Mouse (Mus musculus) CH12.LX (cell line): ENCODE results near the gene Csrp1. TPM values are rescaled to one million over a fixed set of nuclear protein-coding genes. Genes with fewer than 3 reads are reported as not detected.
A peak's percentile ranks its signal among the peaks of the same experiment; 100 is the strongest.

ENCODE experiments used
- DNase-seq: peaks from one replicate; pipeline ENCODE4 v3.0.0-alpha.2; 2013; ENCODE audit errors: extremely low read depth
- H3K27ac ChIP-seq: 2 replicates; pipeline ENCODE4 v1.5.1; 2012; ENCODE audit warnings: low read depth, mild to moderate bottlenecking, control low read depth, moderate library complexity; ENCODE audit not compliant: insufficient read depth
- H3K27me3 ChIP-seq: replicated peaks from 2 replicates; pipeline ENCODE3; 2012; ENCODE audit warnings: inconsistent platforms
- H3K36me3 ChIP-seq, 2 experiments: replicated peaks in 1 of 2; 2 replicates each; pipeline versions ENCODE3 to v1.6.1; 2012; ENCODE audit warnings: inconsistent platforms in 1 of 2, low read length in 1 of 2, mild to moderate bottlenecking in 1 of 2, mixed read lengths in 1 of 2, moderate library complexity in 1 of 2; ENCODE audit not compliant: control insufficient read depth in 1 of 2, insufficient read depth in 1 of 2
- H3K4me1 ChIP-seq, 2 experiments: 2 replicates each; pipeline ENCODE4 v1.6.1; 2012; ENCODE audit warnings: inconsistent platforms in 1 of 2, moderate library complexity in 1 of 2; ENCODE audit not compliant: insufficient read depth in 2 of 2, control insufficient read depth in 1 of 2
- H3K4me2 ChIP-seq: 2 replicates; pipeline ENCODE4 v1.6.1; 2012; ENCODE audit warnings: low read depth, mild to moderate bottlenecking, control low read depth; ENCODE audit not compliant: poor library complexity, insufficient read depth, severe bottlenecking
- H3K4me3 ChIP-seq, 3 experiments: fragments of 150-350 bp in 1 of 3; sonication (generic) in 1 of 3; replicated peaks in 1 of 3; 2 replicates each; pipeline versions ENCODE3 to v1.5.1; 2011 to 2012; ENCODE audit warnings: low read depth in 2 of 3, low read length in 2 of 3, mild to moderate bottlenecking in 2 of 3, moderate library complexity in 2 of 3, control low read depth in 1 of 3, improper control_type of control experiment in 1 of 3, inconsistent platforms in 1 of 3, mixed read lengths in 1 of 3; ENCODE audit not compliant: poor library complexity in 1 of 3
- H3K79me2 ChIP-seq: replicated peaks from 2 replicates; pipeline ENCODE4 v1.6.1; 2012; ENCODE audit warnings: mild to moderate bottlenecking, moderate library complexity; ENCODE audit not compliant: control insufficient read depth, poor library complexity, insufficient read depth, severe bottlenecking; ENCODE audit errors: extremely low read depth
- H3K9ac ChIP-seq: 2 replicates; pipeline ENCODE4 v1.6.1; 2012; ENCODE audit warnings: low read depth, mild to moderate bottlenecking, control low read depth, moderate library complexity; ENCODE audit not compliant: insufficient read depth
- H3K9me3 ChIP-seq: replicated peaks from 2 replicates; pipeline ENCODE3; 2012; ENCODE audit warnings: low read length, inconsistent platforms, mixed read lengths
- BHLHE40 ChIP-seq: IDR thresholded peaks from 2 replicates; pipeline ENCODE4 v1.6.1; 2011; ENCODE audit warnings: mild to moderate bottlenecking, low read depth, low read length, improper control_type of control experiment
- CHD1 ChIP-seq: IDR thresholded peaks from 2 replicates; pipeline ENCODE4 v1.6.1; 2012; ENCODE audit warnings: low read depth, low read length, improper control_type of control experiment, inconsistent platforms
- CHD2 ChIP-seq: IDR thresholded peaks from 2 replicates; pipeline ENCODE4 v1.6.1; 2011; ENCODE audit warnings: low read length, improper control_type of control experiment
- CTCF ChIP-seq, 2 experiments: IDR thresholded peaks in 1 of 2; conservative IDR thresholded peaks in 1 of 2; 2 replicates each; pipeline ENCODE4 v1.5.1; 2011 to 2012; ENCODE audit warnings: low read depth in 2 of 2, low read length in 2 of 2, improper control_type of control experiment in 1 of 2, inconsistent platforms in 1 of 2, mild to moderate bottlenecking in 1 of 2, moderate library complexity in 1 of 2
- E2F4 ChIP-seq: IDR thresholded peaks from 2 replicates; pipeline ENCODE4 v1.6.1; 2011; ENCODE audit warnings: low read depth, low read length, improper control_type of control experiment; ENCODE audit not compliant: insufficient replicate concordance
- ELF1 ChIP-seq: IDR thresholded peaks from 2 replicates; pipeline ENCODE4 v1.6.1; 2014; ENCODE audit warnings: low read depth, mild to moderate bottlenecking, inconsistent platforms, low read length, improper control_type of control experiment
- ETS1 ChIP-seq: conservative IDR thresholded peaks from 2 replicates; pipeline ENCODE4 v1.6.1; 2012; ENCODE audit warnings: low read depth, mild to moderate bottlenecking, inconsistent platforms, low read length, improper control_type of control experiment, moderate library complexity
- GABPA ChIP-seq: IDR thresholded peaks from 2 replicates; pipeline ENCODE4 v1.6.1; 2012; ENCODE audit warnings: low read depth, low read length, improper control_type of control experiment, inconsistent platforms; ENCODE audit not compliant: insufficient replicate concordance
- HCFC1 ChIP-seq: IDR thresholded peaks from 2 replicates; pipeline ENCODE4 v1.6.1; 2012; ENCODE audit warnings: low read depth, mild to moderate bottlenecking, inconsistent platforms, low read length, improper control_type of control experiment
- IRF4 ChIP-seq: IDR thresholded peaks from 2 replicates; pipeline ENCODE4 v1.6.1; 2014; ENCODE audit warnings: low read depth, mild to moderate bottlenecking, inconsistent platforms, low read length, improper control_type of control experiment
- JUND ChIP-seq: conservative IDR thresholded peaks from 2 replicates; pipeline ENCODE4 v1.6.1; 2011; ENCODE audit warnings: low read depth, low read length, improper control_type of control experiment
- KAT2A ChIP-seq: IDR thresholded peaks from 2 replicates; pipeline ENCODE4 v1.6.1; 2012; ENCODE audit warnings: low read length, improper control_type of control experiment, inconsistent platforms; ENCODE audit not compliant: insufficient replicate concordance
- MAZ ChIP-seq: IDR thresholded peaks from 2 replicates; pipeline ENCODE4 v1.6.1; 2012; ENCODE audit warnings: low read depth, mild to moderate bottlenecking, inconsistent platforms, low read length, improper control_type of control experiment, moderate library complexity
- MEF2A ChIP-seq: IDR thresholded peaks from 2 replicates; pipeline ENCODE4 v1.6.1; 2014; ENCODE audit warnings: low read depth, mild to moderate bottlenecking, inconsistent platforms, low read length, improper control_type of control experiment, borderline replicate concordance
- NELFE ChIP-seq: IDR thresholded peaks from 2 replicates; pipeline ENCODE4 v1.6.1; 2011; ENCODE audit warnings: low read depth, low read length, improper control_type of control experiment
- PAX5 ChIP-seq: IDR thresholded peaks from 2 replicates; pipeline ENCODE4 v1.6.1; 2012; ENCODE audit warnings: low read length, inconsistent platforms, mixed read lengths
- POLR2A ChIP-seq: IDR thresholded peaks from 2 replicates; pipeline ENCODE4 v1.6.1; 2011; ENCODE audit warnings: low read depth, mild to moderate bottlenecking, improper control_type of control experiment, low read length
- RAD21 ChIP-seq: IDR thresholded peaks from 2 replicates; pipeline ENCODE4 v1.6.1; 2011; ENCODE audit warnings: low read depth, mild to moderate bottlenecking, low read length, improper control_type of control experiment, moderate library complexity
- SIN3A ChIP-seq: IDR thresholded peaks from 2 replicates; pipeline ENCODE4 v1.6.1; 2012; ENCODE audit warnings: low read length, improper control_type of control experiment, inconsistent platforms
- SMC3 ChIP-seq: IDR thresholded peaks from 2 replicates; pipeline ENCODE4 v1.6.1; 2011; ENCODE audit warnings: low read depth, low read length, improper control_type of control experiment
- USF2 ChIP-seq: conservative IDR thresholded peaks from 2 replicates; pipeline ENCODE4 v1.6.1; 2011; ENCODE audit warnings: low read depth, low read length, improper control_type of control experiment
- ZC3H11A ChIP-seq: IDR thresholded peaks from 2 replicates; pipeline ENCODE4 v1.6.1; 2012; ENCODE audit warnings: low read depth, mild to moderate bottlenecking, inconsistent platforms, low read length, improper control_type of control experiment
- ZKSCAN1 ChIP-seq: IDR thresholded peaks from 2 replicates; pipeline ENCODE4 v1.6.1; 2012; ENCODE audit warnings: low read depth, inconsistent platforms, low read length, improper control_type of control experiment, borderline replicate concordance
- dilution Hi-C: fragments of 300-500 bp; cut with MboI; formaldehyde crosslinking; loops from 2 replicates; pipeline ENCODE4 v1.14.3; 2020; ENCODE audit warnings: low sequenced_read_pairs; ENCODE audit not compliant: extremely low pct_unique_long_range_greater_than_20kb, extremely low pct_ligation_motif_present
- in situ Hi-C: fragments of 300-500 bp; cut with MboI; formaldehyde crosslinking; loops from 3 replicates; pipeline ENCODE4 v1.14.3; 2019; ENCODE audit warnings: low sequenced_read_pairs, low pct_ligation_motif_present, low pct_unique_long_range_greater_than_20kb, mixed read lengths
- polyA plus RNA-seq: library from polyadenylated mRNA; unstranded; fragments of >175 nt; gene quantifications from 2 replicates; pipeline ENCODE4 v1.2.1, GENCODE M21; 2012; ENCODE audit warnings: low read depth; ENCODE audit not compliant: insufficient read length
- total RNA-seq, 2 experiments: library from RNA; depleted of rRNA; stranded (reverse); fragments of 300-350 nt in 1 of 2; fragments of >200 nt in 1 of 2; gene quantifications; 2 replicates each; pipeline ENCODE4 v1.2.3; 2012 to 2014

Csrp1 gene
- total and polyA plus RNA-seq, 3 experiments: 45.9 to 54.3 (median 49.4) TPM

DNA sequence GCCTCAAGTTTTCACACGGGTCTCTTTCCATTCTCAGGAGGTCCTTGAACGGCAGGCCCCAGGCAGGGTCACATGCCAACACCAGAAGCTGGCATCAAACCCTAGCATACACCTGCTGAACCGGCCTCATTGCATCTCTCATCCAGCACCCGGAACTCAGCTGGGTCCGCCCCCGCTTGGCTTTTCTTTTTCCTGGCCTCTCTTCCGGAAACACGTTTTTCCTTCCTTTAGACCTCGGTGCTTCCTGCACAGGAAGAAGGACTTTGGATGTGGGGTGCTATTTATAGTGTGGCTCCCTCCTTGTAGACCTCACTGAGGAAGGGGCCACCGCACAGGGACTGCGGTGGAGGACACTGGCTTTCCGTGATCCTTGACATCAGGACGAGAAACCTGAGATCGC is 46.4 kb upstream of the Csrp1 start:
- H3K9ac ChIP-seq: no peak overlapping the region
- dilution Hi-C loops: no loop called here
- no peak overlapping the region for H3K27ac ChIP-seq
- no peaks in the 10 kb centered on the region for H3K4me1 ChIP-seq
- peaks cover 64% of the 10 kb centered on the region for H3K27me3 ChIP-seq
- no peak for TF ChIP-seq GABPA
- TF ChIP-seq SIN3A: no peak
- no peak for TF ChIP-seq KAT2A
- TF ChIP-seq CTCF (conservative IDR thresholded peaks at IDR 0.05 in 1 of 2, IDR thresholded peaks at IDR 0.05 in 1 of 2; ENCODE audit: low read depth in 2 of 2, low read length in 2 of 2): no peak
- no peak for TF ChIP-seq PAX5
- no peak for TF ChIP-seq ELF1
- TF ChIP-seq USF2: no peak
- TF ChIP-seq ZC3H11A: no peak
- TF ChIP-seq CHD1: no peak
- TF ChIP-seq MAZ: no peak
- no peak for TF ChIP-seq IRF4
- TF ChIP-seq HCFC1: no peak
- no peak for TF ChIP-seq BHLHE40
- no peak for TF ChIP-seq CHD2
- TF ChIP-seq E2F4: no peak
- TF ChIP-seq ZKSCAN1: no peak
- no peak for TF ChIP-seq JUND
- no peak for TF ChIP-seq MEF2A
- no peak for TF ChIP-seq ETS1
- TF ChIP-seq NELFE: no peak
- no peak overlapping the region for H3K4me2 ChIP-seq
- H3K79me2 ChIP-seq: no peaks in the 10 kb centered on the region
- no peak overlapping the region for H3K4me3 ChIP-seq
- DNase-seq: no peak
- in situ Hi-C loops: loop anchor here (5.0 to 25.0 kb wide), 3 partner anchors 126 to 511 kb away; partner anchors contain the start of genes Gpr37l1 and Ipo9
- H3K36me3 ChIP-seq: no peaks in the 10 kb centered on the region
- no peaks in the 10 kb centered on the region for H3K9me3 ChIP-seq

GRCm38 (mm10) chr1:135675449-135676129 is 44.3 kb upstream of the Csrp1 start:
- H3K4me3 ChIP-seq: no peak overlapping the region
- H3K36me3 ChIP-seq: no peaks in the 10 kb centered on the region
- dilution Hi-C loops (no loop called here), in situ Hi-C loops (no loop called here)
- H3K27me3 ChIP-seq: peaks cover 53% of the 10 kb centered on the region
- TF ChIP-seq RAD21: peak; percentile 7
- no peak for TF ChIP-seq POLR2A
- peak; percentile 6; the same call in 1 of the 2 replicates for TF ChIP-seq SMC3
- TF ChIP-seq CTCF (conservative IDR thresholded peaks at IDR 0.05 in 1 of 2, IDR thresholded peaks at IDR 0.05 in 1 of 2; ENCODE audit: low read depth in 2 of 2, low read length in 2 of 2): peak in 1 of 2 experiments; percentile 34; a peak in 2 of 4 replicates
- no peaks in the 10 kb centered on the region for H3K4me1 ChIP-seq
- no peak for DNase-seq
- no peaks in the 10 kb centered on the region for H3K9me3 ChIP-seq
- no peak overlapping the region for H3K9ac ChIP-seq
- no peak overlapping the region for H3K4me2 ChIP-seq
- no peaks in the 10 kb centered on the region for H3K79me2 ChIP-seq
- no peak overlapping the region for H3K27ac ChIP-seq
